Mouse (Mus musculus) stomach, embryonic 16.5 days (tissue): ENCODE data around the gene Phldb1. TPM values are rescaled to one million over a fixed set of nuclear protein-coding genes. Genes with fewer than 3 reads are reported as not detected.
A peak's percentile ranks its signal among the peaks of the same experiment; 100 is the strongest.
"Not testable (repeated sequence)": the region's sequence is repeated elsewhere in the genome, so short reads cannot be mapped to it uniquely, and the experiment has no call there.

ENCODE experiments used
- ATAC-seq: fragments of 200-750 bp; cut with Nextera tagmentation; 2 replicates; pipeline ENCODE4 v1.8.0; 2017; ENCODE audit warnings: moderate number of reproducible peaks, moderate TSS enrichment; ENCODE audit not compliant: insufficient read depth, low FRiP score
- H3K27ac ChIP-seq: fragments of 300-500 bp; sonication (generic); 2 replicates; pipeline ENCODE4 v1.5.1; 2014; ENCODE audit warnings: low read length
- H3K27me3 ChIP-seq: fragments of 300-500 bp; sonication (generic); 2 replicates; pipeline ENCODE4 v1.6.1; 2014; ENCODE audit warnings: low read length, control low read depth, mixed read lengths; ENCODE audit not compliant: control insufficient read depth, insufficient read depth
- H3K36me3 ChIP-seq: fragments of 300-500 bp; sonication (generic); 2 replicates; pipeline ENCODE4 v1.6.1; 2014; ENCODE audit warnings: low read length; ENCODE audit not compliant: control insufficient read depth, insufficient read depth
- H3K4me1 ChIP-seq: fragments of 300-500 bp; sonication (generic); 2 replicates; pipeline ENCODE4 v1.6.1; 2014; ENCODE audit warnings: low read length, control low read depth, mixed read lengths; ENCODE audit not compliant: control insufficient read depth, insufficient read depth
- H3K4me2 ChIP-seq: fragments of 300-500 bp; sonication (generic); 2 replicates; pipeline ENCODE4 v1.6.1; 2014; ENCODE audit warnings: low read depth, low read length, mixed read lengths
- H3K4me3 ChIP-seq: fragments of 300-500 bp; sonication (generic); replicated peaks from 2 replicates; pipeline ENCODE4 v1.5.1; 2014; ENCODE audit warnings: mild to moderate bottlenecking, low read length
- H3K9ac ChIP-seq: fragments of 300-500 bp; sonication (generic); 2 replicates; pipeline ENCODE4 v1.6.1; 2014; ENCODE audit warnings: low read length
- H3K9me3 ChIP-seq: fragments of 300-500 bp; sonication (generic); replicated peaks from 2 replicates; pipeline ENCODE4 v1.6.1; 2016; ENCODE audit warnings: low read length, control low read depth; ENCODE audit not compliant: control insufficient read depth
- WGBS: fragments of 180-500 bp; shearing (Covaris S2); extraction: QIAGEN DNeasy Blood & Tissue Kit; methylation state at CpG from one replicate; pipeline ENCODE4 v1.1.7; 2014; 5-methylcytosine and 5-hydroxymethylcytosine counted together
- polyA plus RNA-seq: library from polyadenylated mRNA; unstranded; fragments of >200 nt; fragmentation: Nextera tagmentation; extraction: Ambion mirVana; gene quantifications from 2 replicates; pipeline ENCODE4 v1.2.1, GENCODE M21; 2015

Gene Phldb1
- polyA plus RNA-seq = 22.4 and 24.5 TPM in 2 replicates

DNA sequence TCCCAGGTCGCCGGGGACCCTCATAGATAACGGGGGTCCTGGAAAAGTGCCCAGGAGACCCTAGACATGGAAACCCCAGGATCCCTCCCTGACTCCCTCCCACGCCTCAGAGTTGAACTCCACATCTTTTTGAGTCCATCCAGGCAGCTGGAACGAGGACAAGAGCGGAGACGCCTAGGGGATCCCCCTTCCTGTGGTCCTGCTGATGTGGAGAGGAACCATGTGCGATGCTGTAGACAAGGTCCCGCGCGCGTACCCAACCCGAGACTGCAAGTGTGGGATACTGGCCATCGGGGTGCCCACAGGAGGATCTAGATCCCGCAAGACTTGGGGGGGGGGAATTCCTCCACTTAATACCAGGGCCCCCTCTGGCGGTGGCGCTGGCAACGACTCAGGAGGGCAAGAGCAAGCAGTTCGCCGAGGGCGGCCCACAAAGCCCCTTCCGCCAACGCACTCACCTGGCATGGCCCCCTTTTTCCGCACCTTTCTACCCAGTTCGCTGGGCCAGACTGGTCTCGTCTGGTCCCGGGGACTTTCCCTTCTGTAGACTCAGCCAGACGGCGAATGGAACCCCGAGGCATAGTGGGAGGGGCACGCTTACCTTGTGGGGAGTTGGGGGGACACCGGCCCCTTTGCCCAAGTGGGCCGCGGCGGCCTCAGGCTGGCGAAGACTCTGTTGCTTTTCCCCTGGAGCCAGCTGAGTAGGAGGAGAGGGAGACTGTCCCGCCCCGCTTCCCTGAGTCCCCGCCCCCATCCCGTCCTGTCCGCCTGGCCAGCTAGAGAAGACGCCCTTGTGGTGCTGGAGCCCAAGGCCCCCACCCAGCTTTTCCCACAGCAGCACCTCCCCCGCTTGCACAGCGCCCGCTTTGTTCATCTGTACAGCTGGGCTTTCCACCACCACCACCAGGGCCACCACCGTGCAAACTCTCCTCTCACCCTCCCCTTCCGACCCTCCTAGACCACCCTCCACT is at the start of gene Phldb1:
Phldb1 (minus strand) TSS at position 675 of the 971 bp plus-strand sequence.
- H3K4me1 ChIP-seq = peaks cover 27% of the 10 kb centered on the region
- 1% methylated on average over 47 of the region's 47 CpGs for WGBS
- H3K4me3 ChIP-seq = peak within 1 kb of the TSS; percentile 67
- peak within 1 kb of the TSS; percentile 61 for H3K27ac ChIP-seq
- no peaks in the 10 kb centered on the region for H3K36me3 ChIP-seq
- peak within 1 kb of the TSS; percentile 95 for H3K4me2 ChIP-seq
- no peaks in the 10 kb centered on the region for H3K9me3 ChIP-seq
- no peaks in the 10 kb centered on the region; the same call in 1 of the 2 replicates for H3K27me3 ChIP-seq
- H3K9ac ChIP-seq = peak within 1 kb of the TSS; percentile 74
- peak; percentile 83 for ATAC-seq

DNA sequence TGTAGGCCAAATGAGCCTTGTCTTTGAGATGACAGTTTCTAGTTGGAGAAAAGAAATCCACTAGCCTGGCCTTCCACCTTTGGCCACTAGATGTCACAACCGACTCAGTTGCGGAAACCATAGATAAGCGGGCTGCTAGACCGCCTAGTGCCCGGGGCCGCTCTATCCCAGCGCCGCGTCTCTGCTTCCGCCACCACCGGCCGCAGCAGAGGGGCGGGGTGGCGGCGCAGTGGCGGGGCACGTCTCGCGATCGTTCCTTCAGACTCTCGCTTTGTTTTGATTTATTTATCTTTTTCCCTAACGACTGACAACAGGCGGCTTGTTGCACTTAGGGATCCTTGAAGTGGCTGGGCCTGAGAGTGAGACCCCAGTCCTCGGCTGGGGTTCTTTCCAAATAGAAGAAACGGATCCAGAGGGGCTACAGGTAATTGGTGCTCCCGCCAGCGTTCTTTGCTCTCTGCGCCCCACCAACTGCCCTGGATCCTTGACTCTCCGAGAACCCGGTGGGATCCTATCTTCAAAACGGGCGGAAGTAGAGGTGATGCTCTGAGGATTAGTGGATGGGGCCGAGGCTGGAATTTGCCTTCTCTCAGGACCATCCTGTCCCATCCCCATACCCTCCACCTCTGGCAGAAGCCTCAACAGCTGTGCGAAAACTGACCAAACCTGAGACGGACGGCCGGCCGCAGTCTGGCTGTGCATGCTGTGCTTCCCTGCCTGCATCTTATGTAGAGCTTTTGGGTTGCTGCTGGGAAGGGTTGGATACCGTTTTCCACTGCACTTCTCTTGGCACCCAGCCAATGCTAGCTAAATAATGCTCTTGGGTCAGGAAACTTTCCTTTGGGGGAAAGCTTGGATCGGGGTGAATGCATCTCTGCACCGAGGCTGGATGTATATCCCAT is 38.0 kb upstream of the Phldb1 start:
- under 1% methylated on average over 41 of the region's 41 CpGs for WGBS
- no peaks in the 10 kb centered on the region for H3K27me3 ChIP-seq
- H3K4me1 ChIP-seq = peaks cover 2% of the 10 kb centered on the region; the same call in 1 of the 2 replicates
- H3K27ac ChIP-seq = peak overlapping the region; percentile 78
- H3K36me3 ChIP-seq = no peaks in the 10 kb centered on the region
- peak; percentile 99 for ATAC-seq
- no peaks in the 10 kb centered on the region for H3K9me3 ChIP-seq
- H3K4me3 ChIP-seq = peak overlapping the region; percentile 69
- peak overlapping the region; percentile 86 for H3K4me2 ChIP-seq
- H3K9ac ChIP-seq = peak overlapping the region; percentile 85

DNA sequence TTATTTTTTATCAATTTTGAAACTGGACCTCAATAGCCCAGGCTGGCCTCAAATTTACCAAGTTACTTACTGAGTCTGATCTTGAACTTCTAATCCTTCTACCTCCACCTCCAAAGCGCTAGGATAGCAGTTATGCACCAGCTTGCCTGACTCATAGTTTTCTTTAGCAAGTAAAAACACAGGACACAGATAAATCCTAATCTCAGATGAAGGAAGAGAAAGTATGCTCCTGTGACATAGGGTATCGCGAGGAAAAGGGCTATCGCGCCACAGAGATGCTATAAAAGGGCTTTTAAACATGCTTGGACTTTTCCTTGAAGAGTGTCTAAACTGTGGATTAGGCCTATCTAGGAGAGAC is 37.4 kb upstream of the Phldb1 start:
- H3K27me3 ChIP-seq = no peaks in the 10 kb centered on the region
- no peak overlapping the region for H3K4me2 ChIP-seq
- peak overlapping the region; percentile 65; the same call in 1 of the 2 replicates for H3K27ac ChIP-seq
- 29% methylated on average over 5 of the region's 5 CpGs for WGBS
- no peak overlapping the region for H3K4me3 ChIP-seq
- peak overlapping the region; percentile 3; the same call in 1 of the 2 replicates for H3K9ac ChIP-seq
- peaks cover 2% of the 10 kb centered on the region; the same call in 1 of the 2 replicates for H3K4me1 ChIP-seq
- no peaks in the 10 kb centered on the region for H3K36me3 ChIP-seq
- ATAC-seq = no peak
- H3K9me3 ChIP-seq = no peaks in the 10 kb centered on the region

DNA sequence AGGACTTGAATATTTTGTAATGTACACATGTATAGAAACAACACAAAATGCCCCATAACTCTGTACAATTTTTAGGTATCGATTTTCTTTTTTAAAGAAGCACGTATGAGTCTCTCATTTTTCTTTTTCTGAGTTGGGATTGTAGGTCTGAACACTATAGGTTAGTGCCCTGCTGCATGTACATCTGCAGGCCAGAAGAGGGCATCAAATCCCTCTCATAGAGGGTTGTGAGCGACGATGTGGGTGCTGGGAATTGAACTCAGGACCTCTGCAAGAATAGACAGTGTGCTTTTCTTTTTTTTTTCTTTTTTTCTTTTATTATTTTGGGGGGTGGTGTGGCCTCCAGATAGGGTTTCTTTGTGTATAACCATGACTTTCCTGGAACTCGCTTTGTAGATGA is 36.4 kb upstream of the Phldb1 start:
- 87% methylated on average over 5 of the region's 5 CpGs for WGBS
- Histone ChIP-seq H3K4me1 (peaks cover 2% of the 10 kb centered on the region; the same call in 1 of the 2 replicates), H3K27ac (no peak overlapping the region), H3K27me3 (no peaks in the 10 kb centered on the region), H3K4me3 (no peak overlapping the region), H3K9ac (no peak overlapping the region), H3K9me3 (no peaks in the 10 kb centered on the region), H3K4me2 (no peak overlapping the region), H3K36me3 (no peaks in the 10 kb centered on the region)
- no peak for ATAC-seq

DNA sequence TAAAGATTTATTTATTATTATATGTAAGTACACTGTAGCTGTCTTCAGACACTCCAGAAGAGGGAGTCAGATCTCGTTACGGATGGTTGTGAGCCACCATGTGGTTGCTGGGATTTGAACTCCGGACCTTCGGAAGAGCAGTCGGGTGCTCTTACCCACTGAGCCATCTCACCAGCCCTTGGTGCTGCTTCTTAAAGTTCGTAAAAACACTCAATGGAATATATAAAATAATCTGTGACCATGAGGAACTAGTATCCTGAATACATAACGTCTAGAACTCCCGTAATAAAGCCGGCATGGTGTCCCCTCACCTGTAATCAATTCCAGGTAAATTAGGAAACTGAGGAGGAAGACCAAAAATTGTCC is 33.0 kb upstream of the Phldb1 start:
- H3K27me3 ChIP-seq, ATAC-seq, H3K9ac ChIP-seq, H3K9me3 ChIP-seq, H3K36me3 ChIP-seq: not testable (repeated sequence)
- Histone ChIP-seq H3K4me3 (peak overlapping the region; percentile 71), H3K4me1 (peaks cover 15% of the 10 kb centered on the region), H3K4me2 (peak overlapping the region; percentile 23), H3K27ac (peak overlapping the region; percentile 98; the same call in 1 of the 2 replicates)
- WGBS = 40% methylated on average over 7 of the region's 9 CpGs

DNA sequence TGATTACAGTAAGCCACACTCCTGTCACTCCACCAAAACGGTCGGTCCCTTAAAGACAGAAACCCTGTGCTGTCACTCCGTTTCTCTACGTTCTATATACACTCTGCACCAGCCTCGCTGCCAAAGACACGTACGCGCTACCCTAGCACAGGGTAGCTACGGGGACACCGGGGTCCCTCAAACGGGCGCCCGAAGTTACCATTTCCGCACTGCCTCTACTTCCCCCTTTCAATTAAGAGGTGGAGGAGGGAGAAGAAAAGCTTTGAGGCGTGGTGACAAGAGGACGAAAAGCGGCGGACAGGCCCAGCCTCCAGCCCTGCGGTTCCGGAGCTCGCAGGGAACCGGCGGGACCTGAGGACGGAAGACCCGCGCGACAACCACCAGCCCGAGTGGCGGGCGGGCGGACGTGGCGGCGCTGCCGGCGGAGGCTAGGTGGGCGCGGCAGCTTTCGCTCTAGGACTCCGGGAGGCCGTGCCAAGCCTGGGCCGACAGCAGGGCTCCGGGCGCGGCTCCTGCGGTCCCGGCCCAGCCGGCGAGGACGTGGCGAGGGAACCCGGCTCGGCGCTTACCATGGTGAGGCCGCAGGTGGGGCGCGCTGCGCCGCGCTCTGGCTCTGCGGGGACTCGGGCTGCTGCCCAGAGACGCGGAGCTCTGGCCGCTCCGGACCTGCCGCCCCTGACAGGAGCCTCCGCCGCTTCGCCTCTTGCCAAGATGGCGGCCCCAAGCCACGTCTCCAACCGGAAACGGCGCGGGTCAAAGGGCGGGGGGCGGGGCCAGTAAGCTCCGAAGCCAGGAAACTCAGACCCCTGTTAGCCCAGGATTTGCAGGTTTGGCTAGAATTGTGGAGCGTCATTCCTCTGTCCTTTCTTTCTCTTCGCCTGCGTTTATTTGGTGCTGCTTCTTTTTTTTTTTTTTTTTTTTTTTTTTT is 32.4 kb upstream of the Phldb1 start, which contains the start of the genes Arcn1 and Ift46:
Arcn1 (minus strand) TSS at position 745 of the 928 bp plus-strand sequence.
Ift46 (plus strand) TSS at position 808 of the 928 bp plus-strand sequence.
- WGBS = under 1% methylated on average over 78 of the region's 82 CpGs
- ATAC-seq = peak; percentile 92
- H3K4me1 ChIP-seq = peaks cover 18% of the 10 kb centered on the region

DNA sequence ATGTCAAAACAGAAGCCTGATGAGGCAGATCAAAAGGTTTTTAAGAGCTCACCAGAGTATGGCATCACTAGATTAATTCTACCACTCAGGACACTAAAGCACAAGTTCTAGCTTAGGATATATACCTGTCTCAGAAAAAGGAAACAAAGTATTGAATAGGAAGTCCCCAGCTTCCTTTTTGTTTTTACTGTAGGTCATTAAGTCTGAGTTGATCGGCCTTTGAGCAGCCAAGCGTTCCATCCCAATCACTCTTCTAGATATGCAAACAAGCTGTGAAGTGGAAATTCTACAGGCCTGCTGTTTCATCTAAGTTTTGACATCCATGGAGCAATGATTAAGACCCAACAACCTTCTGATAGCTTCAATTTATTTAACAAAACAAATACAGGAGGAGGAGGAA is 25.9 kb upstream of the Phldb1 start:
- H3K4me2 ChIP-seq = no peak overlapping the region
- H3K9me3 ChIP-seq = no peaks in the 10 kb centered on the region
- H3K36me3 ChIP-seq = no peaks in the 10 kb centered on the region
- ATAC-seq = no peak
- 66% methylated on average over 2 of the region's 2 CpGs for WGBS
- no peak overlapping the region for H3K4me3 ChIP-seq
- no peak overlapping the region for H3K27ac ChIP-seq
- H3K27me3 ChIP-seq = no peaks in the 10 kb centered on the region
- H3K9ac ChIP-seq = no peak overlapping the region
- peaks cover 17% of the 10 kb centered on the region for H3K4me1 ChIP-seq

More for the DNA sequence above, 32.4 kb upstream of the Phldb1 start, which contains the start of the genes Arcn1 and Ift46:
- no peaks in the 10 kb centered on the region for H3K36me3 ChIP-seq
- H3K27me3 ChIP-seq = no peaks in the 10 kb centered on the region
- H3K9ac ChIP-seq = peak within 1 kb of the TSS; percentile 98
- no peaks in the 10 kb centered on the region for H3K9me3 ChIP-seq
- peak within 1 kb of the TSS; percentile 98 for H3K27ac ChIP-seq
- H3K4me2 ChIP-seq = peak within 1 kb of the TSS; percentile 79
- peak within 1 kb of the TSS; percentile 71 for H3K4me3 ChIP-seq

DNA sequence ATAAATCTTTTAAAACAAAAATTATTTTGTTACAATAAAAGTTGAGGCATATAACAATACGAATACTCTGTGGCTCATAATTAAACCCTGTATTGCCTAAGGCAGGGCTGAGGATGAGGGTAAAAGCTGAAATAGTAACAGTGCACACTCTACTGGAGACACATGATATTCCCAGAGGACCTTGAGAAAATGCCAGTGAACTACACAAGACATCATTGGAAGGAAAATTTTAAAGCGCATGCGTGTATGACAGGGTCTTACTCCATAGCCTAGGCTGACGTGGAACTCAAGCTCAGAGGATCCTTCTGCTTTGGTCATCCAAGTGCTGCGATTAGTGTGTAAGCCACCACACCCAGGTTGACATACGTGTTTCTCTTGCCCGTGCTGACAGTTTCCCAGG is 13.5 kb upstream of the Phldb1 start:
- no peak overlapping the region for H3K4me3 ChIP-seq
- no peak for ATAC-seq
- no peaks in the 10 kb centered on the region for H3K27me3 ChIP-seq
- H3K4me1 ChIP-seq = no peaks in the 10 kb centered on the region
- 92% methylated on average over 7 of the region's 7 CpGs for WGBS
- H3K36me3 ChIP-seq = peaks cover 38% of the 10 kb centered on the region
- H3K4me2 ChIP-seq = no peak overlapping the region
- H3K9ac ChIP-seq = no peak overlapping the region
- H3K27ac ChIP-seq = no peak overlapping the region
- no peaks in the 10 kb centered on the region for H3K9me3 ChIP-seq
